Comparison of ENCODE assay signal across 7 mouse cellular contexts in genomic region chr4:116220071-116220650, GRCm38 (mm10). TPM values are rescaled to one million over a fixed set of nuclear protein-coding genes. Genes with fewer than 3 reads are reported as not detected.
DNase-seq lines count a peak whose midpoint lies in the region; ATAC-seq and TF ChIP-seq lines count a peak whose summit lies in the region.

No protein-coding gene starts in this region.

- peaks cover 4% of the 10 kb centered on the region; the same call in 1 of the 2 replicates for H3K79me2 ChIP-seq in MEL (ENCODE audit: control insufficient read depth, insufficient read depth, low read length, poor library complexity)

- TF ChIP-seq EP300 in MEL (IDR thresholded peaks at IDR 0.05; ENCODE audit: low read depth in 1 of 2, low read length in 2 of 2) = no peak

- H3K27ac ChIP-seq in MEL (ENCODE audit: control insufficient read depth, low read depth, low read length) = peak overlapping the region; percentile 92; the same call in 1 of the 2 replicates
- peak overlapping the region; percentile 87 for H3K27ac ChIP-seq in liver, embryonic 12.5 days

- H3K36me3 ChIP-seq in MEL (ENCODE audit: control insufficient read depth in 1 of 2, insufficient read depth in 2 of 2, low read length in 2 of 2) = peaks cover 0 to 8% of the 10 kb centered on the region in 2 experiments; a peak in 2 of 4 replicates
- H3K36me3 ChIP-seq in liver, embryonic 12.5 days = no peaks in the 10 kb centered on the region

- peak overlapping the region; percentile 95 for H3K9ac ChIP-seq in MEL (ENCODE audit: control insufficient read depth, low read depth, low read length, poor library complexity, severe bottlenecking)
- peak overlapping the region; percentile 81 for H3K9ac ChIP-seq in liver, embryonic 12.5 days

- ATAC-seq in liver, embryonic 12.5 days = no peak

- TF ChIP-seq CTCF in MEL (IDR thresholded peaks at IDR 0.05 in 2 of 3, conservative IDR thresholded peaks at IDR 0.05 in 1 of 3; ENCODE audit: control insufficient read depth in 1 of 3, insufficient read depth in 1 of 3, low read depth in 2 of 3, low read length in 3 of 3, poor library complexity in 1 of 3, severe bottlenecking in 1 of 3) = no peak

- TF ChIP-seq RAD21 in MEL (IDR thresholded peaks at IDR 0.05; ENCODE audit: low read depth, low read length) = no peak

- peak; percentile 44 for DNase-seq in MEL (ENCODE audit: low read depth, low spot score)
- DNase-seq in embryo, embryonic 9.5 days (ENCODE audit: extremely low spot score) = peak; percentile 48
- DNase-seq in heart, postnatal 36 days = peak; percentile 7 to 11
- peak; percentile 42 for DNase-seq in retina, postnatal 1 day
- no peak for DNase-seq in layer of hippocampus, adult 9-10 months (ENCODE audit: low spot score)
- no peak for DNase-seq in adrenal gland, postnatal 36 days

- intact Hi-C loops in heart, postnatal 36 days (cut with DNase I) = loop anchor here (2.0 kb wide), 1 partner anchor 45 kb away; no protein-coding TSS in a partner anchor

- no peaks in the 10 kb centered on the region for H3K27me3 ChIP-seq in MEL (ENCODE audit: control insufficient read depth in 1 of 2, insufficient read depth in 2 of 2, low read length in 2 of 2)
- peaks cover 11% of the 10 kb centered on the region; the same call in 1 of the 2 replicates for H3K27me3 ChIP-seq in liver, embryonic 12.5 days (replicated peaks)

- H3K9me3 ChIP-seq in MEL (replicated peaks; ENCODE audit: insufficient read depth, low read length) = no peaks in the 10 kb centered on the region
- no peaks in the 10 kb centered on the region for H3K9me3 ChIP-seq in liver, embryonic 12.5 days (replicated peaks)

- peak overlapping the region; percentile 75 to 96 for H3K4me3 ChIP-seq in MEL (ENCODE audit: control insufficient read depth in 1 of 2, insufficient read depth in 1 of 2, low read depth in 2 of 2, low read length in 2 of 2)
- peak overlapping the region; percentile 71 for H3K4me3 ChIP-seq in liver, embryonic 12.5 days

- peaks cover 4 to 8% of the 10 kb centered on the region in 2 experiments; a peak in 3 of 4 replicates for H3K4me1 ChIP-seq in MEL (ENCODE audit: control insufficient read depth in 1 of 2, insufficient read depth in 2 of 2, low read length in 2 of 2)
- H3K4me1 ChIP-seq in liver, embryonic 12.5 days = peaks cover 18% of the 10 kb centered on the region

- no peak for TF ChIP-seq POLR2A in MEL (IDR thresholded peaks at IDR 0.05; ENCODE audit: control insufficient read depth in 1 of 2, insufficient read depth in 1 of 2, low read depth in 1 of 2, low read length in 2 of 2, poor library complexity in 1 of 2)

- WGBS in liver, embryonic 12.5 days (ENCODE audit: insufficient replicate concordance) = 29% methylated on average over 6 of the region's 6 CpGs

- peak overlapping the region; percentile 96 for H3K4me2 ChIP-seq in liver, embryonic 12.5 days

TF ChIP-seq in MEL, 35 proteins besides CTCF, POLR2A, EP300 and RAD21:
- no peak for TF ChIP-seq E2F4 (IDR thresholded peaks at IDR 0.05; ENCODE audit: borderline replicate concordance, low read depth, low read length)
- TF ChIP-seq JUND (IDR thresholded peaks at IDR 0.05; ENCODE audit: low read depth, low read length) = no peak
- TF ChIP-seq MAX (IDR thresholded peaks at IDR 0.05; ENCODE audit: low read length) = no peak
- no peak for TF ChIP-seq RCOR1 (IDR thresholded peaks at IDR 0.05; ENCODE audit: low read depth, low read length)
- no peak for TF ChIP-seq ZC3H11A (IDR thresholded peaks at IDR 0.05; ENCODE audit: low read depth, low read length)
- TF ChIP-seq BHLHE40 (IDR thresholded peaks at IDR 0.05; ENCODE audit: borderline replicate concordance, low read depth, low read length) = no peak
- TF ChIP-seq MXI1 (IDR thresholded peaks at IDR 0.05; ENCODE audit: low read depth, low read length) = no peak
- no peak for TF ChIP-seq MAFK (IDR thresholded peaks at IDR 0.05; ENCODE audit: borderline replicate concordance, low read depth, low read length)
- TF ChIP-seq HCFC1 (IDR thresholded peaks at IDR 0.05; ENCODE audit: low read depth, low read length) = no peak
- no peak for TF ChIP-seq GABPA (IDR thresholded peaks at IDR 0.05; ENCODE audit: low read depth, low read length)
- no peak for TF ChIP-seq MYC (IDR thresholded peaks at IDR 0.05; ENCODE audit: low read depth, low read length)
- TF ChIP-seq USF2 (IDR thresholded peaks at IDR 0.05; ENCODE audit: borderline replicate concordance in 1 of 2, insufficient read depth in 1 of 2, low read depth in 1 of 2, low read length in 2 of 2) = no peak
- TF ChIP-seq NELFE (IDR thresholded peaks at IDR 0.05; ENCODE audit: low read depth, low read length) = no peak
- no peak for TF ChIP-seq TAL1 (IDR thresholded peaks at IDR 0.05; ENCODE audit: low read length)
- TF ChIP-seq CHD1 (IDR thresholded peaks at IDR 0.05; ENCODE audit: low read depth, low read length) = no peak
- no peak for TF ChIP-seq SIN3A (IDR thresholded peaks at IDR 0.05; ENCODE audit: low read length)
TF ChIP-seq in MEL: peak in this region for 0.

RNA-seq across cellular contexts. Expression of gene Pik3r3, which starts 1.3 kb away (rescaled TPM):
- 1.1 and 2.5 TPM in 2 replicates for total RNA-seq in MEL (2012; rRNA removed)
- 1 to 10 TPM in 1 of 2 experiments, not detected in 1; 2.1 TPM for polyA plus RNA-seq in MEL (2012; ENCODE audit: insufficient read depth in 1 of 2, insufficient read length in 2 of 2, low read depth in 1 of 2, low replicate concordance in 2 of 2, missing spikeins in 1 of 2)
- 10 to 100 TPM in 1 of 2 experiments, 1 to 10 TPM in 1; 9.8 to 10.6 TPM for total RNA-seq in heart, postnatal 36 days (2021)
- 2.2 and 2.7 TPM in 2 replicates for polyA plus RNA-seq in liver, embryonic 12.5 days (2016; fragmentation: Nextera tagmentation; extraction: Ambion mirVana)
- 10 to 100 TPM; 15.7 to 19.7 TPM for total RNA-seq in adrenal gland, postnatal 36 days (2021)

RNA-seq across cellular contexts. Expression of gene Gm49337, which starts 47.0 kb away (rescaled TPM):
- total RNA-seq in MEL (2012; rRNA removed) = not detected in 2 replicates
- polyA plus RNA-seq in MEL (2012; ENCODE audit: insufficient read depth in 1 of 2, insufficient read length in 2 of 2, low read depth in 1 of 2, low replicate concordance in 2 of 2, missing spikeins in 1 of 2) = not detected
- not detected for total RNA-seq in heart, postnatal 36 days (2021)
- not detected in 2 replicates for polyA plus RNA-seq in liver, embryonic 12.5 days (2016; fragmentation: Nextera tagmentation; extraction: Ambion mirVana)
- not detected for total RNA-seq in adrenal gland, postnatal 36 days (2021)

RNA-seq across cellular contexts. Expression of gene 1700042G07Rik, which starts 47.0 kb away (rescaled TPM):
- not detected in 2 replicates for total RNA-seq in MEL (2012; rRNA removed)
- polyA plus RNA-seq in MEL (2012; ENCODE audit: insufficient read depth in 1 of 2, insufficient read length in 2 of 2, low read depth in 1 of 2, low replicate concordance in 2 of 2, missing spikeins in 1 of 2) = not detected
- total RNA-seq in heart, postnatal 36 days (2021) = not detected
- polyA plus RNA-seq in liver, embryonic 12.5 days (2016; fragmentation: Nextera tagmentation; extraction: Ambion mirVana) = not detected in 2 replicates
- total RNA-seq in adrenal gland, postnatal 36 days (2021) = not detected

RNA-seq across cellular contexts. Expression of gene Tspan1, which starts 52.8 kb away (rescaled TPM):
- total RNA-seq in MEL (2012; rRNA removed) = 0.08 TPM in 1 of 2 replicates, not detected in the other
- under 1 TPM in 1 of 2 experiments, not detected in 1; 0.03 TPM for polyA plus RNA-seq in MEL (2012; ENCODE audit: insufficient read depth in 1 of 2, insufficient read length in 2 of 2, low read depth in 1 of 2, low replicate concordance in 2 of 2, missing spikeins in 1 of 2)
- total RNA-seq in heart, postnatal 36 days (2021) = not detected
- polyA plus RNA-seq in liver, embryonic 12.5 days (2016; fragmentation: Nextera tagmentation; extraction: Ambion mirVana) = not detected in 2 replicates
- total RNA-seq in adrenal gland, postnatal 36 days (2021) = not detected

Comparison
In these comparisons a context has a peak if more than half of its experiments do, and no peak if none do; other contexts are left out.
1. DNase-seq: peak in MEL (single experiment), embryo, embryonic 9.5 days (single experiment), heart, postnatal 36 days (2 of 2) and retina, postnatal 1 day (single experiment); none in layer of hippocampus, adult 9-10 months (single experiment) and adrenal gland, postnatal 36 days (0 of 2).